Mouse (Mus musculus): ENCODE data around the gene Tbc1d23.
"Not testable (repeated sequence)": the region's sequence is repeated elsewhere in the genome, so short reads cannot be mapped to it uniquely, and the experiment has no call there.

Gene Tbc1d23

DNA sequence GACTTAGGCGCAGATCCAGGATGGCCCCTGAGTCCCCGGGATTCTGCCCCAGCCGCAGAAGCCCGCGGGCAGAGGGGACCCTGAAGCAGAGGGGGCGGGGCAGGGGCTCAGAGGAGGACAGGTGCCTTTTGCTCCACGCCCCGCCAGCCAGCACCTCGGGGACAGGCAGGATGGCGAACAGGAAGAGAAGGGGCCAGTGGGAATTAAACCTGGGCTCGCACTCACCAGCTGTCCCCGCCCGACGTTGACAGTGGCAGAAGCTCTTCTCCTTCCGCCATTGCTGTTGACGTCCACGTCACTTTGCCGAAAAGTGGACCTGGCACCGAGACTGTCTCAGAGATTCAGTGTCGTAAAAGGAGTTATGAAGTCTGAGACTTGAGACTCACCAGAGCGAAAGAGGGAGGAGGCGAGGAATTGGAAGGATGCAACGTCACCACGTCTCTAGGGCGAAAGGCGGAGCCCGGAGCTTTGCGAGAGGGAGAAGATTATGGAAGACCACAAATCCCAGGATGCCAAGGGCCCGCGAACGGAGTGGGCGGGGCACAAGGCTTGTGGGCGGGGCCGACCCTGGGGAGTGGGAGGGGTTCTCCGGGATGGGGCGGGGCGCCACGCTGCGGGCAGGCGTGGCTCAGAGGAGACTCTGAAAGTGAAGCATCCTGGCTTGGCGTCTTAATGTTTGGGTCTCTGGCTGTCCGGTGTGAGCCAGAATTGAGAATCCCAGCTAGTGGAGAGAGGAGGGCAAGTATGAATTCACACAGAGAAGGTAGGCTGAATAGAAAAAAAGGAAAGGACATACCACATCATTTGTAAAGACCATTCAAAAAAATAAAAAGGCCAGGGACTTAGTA, at the start of gene Tbc1d23:
TSS of gene Tbc1d23 (minus strand) at position 416 of the 848 bp plus-strand sequence.
- DNase-seq (ENCODE audit: low spot score) = peak; percentile 97

DNA sequence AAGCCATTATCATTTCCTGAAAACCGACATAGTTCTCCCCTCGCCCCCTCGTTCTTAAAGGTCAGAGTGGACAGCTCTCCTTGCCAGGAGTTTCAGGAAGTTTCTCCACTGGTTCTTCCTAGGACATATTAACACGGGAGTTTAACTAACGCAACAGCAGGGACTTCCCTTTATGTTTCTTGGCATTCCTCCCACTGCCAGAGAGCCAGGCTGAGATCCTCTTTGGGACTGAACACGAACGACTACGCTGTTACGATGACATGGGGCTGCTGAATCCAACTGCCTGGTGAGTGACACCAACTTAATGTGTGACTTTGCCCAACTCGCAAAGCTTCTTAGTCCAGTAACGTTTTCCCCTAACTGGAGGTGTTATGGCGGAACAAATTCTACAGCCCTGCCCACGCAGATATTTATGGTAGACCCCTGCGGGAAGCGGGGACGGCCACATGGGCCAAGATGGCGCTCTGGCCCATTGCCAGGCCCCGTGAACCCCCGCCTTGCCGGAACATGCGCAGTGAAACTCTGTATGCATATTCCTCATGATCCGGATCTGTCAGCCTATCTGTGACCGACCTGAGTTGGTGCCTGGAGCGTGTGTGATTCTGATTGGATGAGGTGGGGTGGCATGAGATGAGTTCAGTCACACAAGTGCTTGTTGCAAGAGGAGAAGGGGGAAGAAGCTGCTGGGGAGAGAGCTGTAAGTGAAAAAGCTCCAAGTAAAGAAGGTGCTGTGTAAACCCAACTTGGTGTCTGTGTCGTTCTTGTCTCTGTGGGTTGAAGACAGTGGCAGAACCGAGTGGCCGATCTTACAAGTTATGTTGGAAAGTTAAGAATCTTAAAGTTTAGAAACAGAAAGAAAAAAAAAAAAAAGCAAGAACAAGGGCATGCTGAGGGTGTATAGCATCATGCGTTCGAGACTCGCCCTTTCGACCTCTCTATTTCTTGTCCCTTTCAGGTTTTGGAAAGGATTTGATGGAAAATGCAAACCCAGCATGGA, 49.2 kb upstream of the Tbc1d23 start:
- DNase-seq (ENCODE audit: low spot score) = peak; percentile 74

DNA sequence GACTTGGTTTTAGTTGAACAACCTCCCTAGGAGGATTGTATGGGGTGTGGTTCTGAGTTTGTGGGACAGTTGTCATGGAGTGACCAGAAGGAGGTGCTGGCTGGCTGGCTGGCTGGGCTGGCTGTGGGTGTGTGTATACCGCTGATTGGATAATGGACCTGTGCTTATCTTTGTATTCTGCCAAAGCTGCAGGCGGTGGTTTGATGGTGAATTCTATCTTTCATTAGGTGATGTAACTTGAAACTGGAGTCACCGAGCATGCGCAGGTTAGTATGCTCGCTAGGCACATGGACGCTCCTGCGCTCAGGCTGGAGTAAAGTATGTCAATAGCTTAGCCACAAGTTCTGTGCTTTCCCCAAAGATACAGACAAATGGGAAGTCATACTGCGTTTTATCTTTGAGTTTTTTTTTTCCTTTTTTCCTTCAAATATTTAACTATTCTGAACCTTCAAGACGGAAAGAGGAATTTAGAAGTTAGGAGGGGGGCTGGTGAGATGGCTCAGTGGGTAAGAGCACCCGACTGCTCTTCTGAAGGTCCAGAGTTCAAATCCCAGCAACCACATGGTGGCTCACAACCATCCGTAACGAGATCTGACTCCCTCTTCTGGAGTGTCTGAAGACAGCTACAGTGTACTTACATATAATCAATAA, 47.8 kb upstream of the Tbc1d23 start:
- no peak for DNase-seq (ENCODE audit: low spot score)

DNA sequence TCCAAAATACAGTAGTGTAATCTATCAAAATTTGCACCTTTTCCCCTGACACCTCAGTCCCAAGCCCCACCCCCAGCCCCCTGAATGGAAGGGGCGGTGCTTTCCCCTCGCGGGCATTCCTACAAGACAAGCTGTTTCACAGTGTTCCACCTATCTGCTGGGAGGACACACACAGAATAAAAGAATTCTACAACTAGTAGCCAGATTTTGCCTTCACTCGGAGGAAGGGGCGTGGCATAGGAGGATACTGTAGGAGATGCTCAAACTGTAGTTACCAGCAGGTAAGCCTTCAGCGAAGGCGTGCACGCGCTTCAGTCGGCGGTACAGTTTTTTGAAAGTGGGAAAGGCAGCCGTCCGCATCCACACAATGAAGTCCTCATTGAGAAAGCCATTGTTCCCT, 38.4 kb upstream of the Tbc1d23 start:
- no peak for DNase-seq (ENCODE audit: low spot score)

DNA sequence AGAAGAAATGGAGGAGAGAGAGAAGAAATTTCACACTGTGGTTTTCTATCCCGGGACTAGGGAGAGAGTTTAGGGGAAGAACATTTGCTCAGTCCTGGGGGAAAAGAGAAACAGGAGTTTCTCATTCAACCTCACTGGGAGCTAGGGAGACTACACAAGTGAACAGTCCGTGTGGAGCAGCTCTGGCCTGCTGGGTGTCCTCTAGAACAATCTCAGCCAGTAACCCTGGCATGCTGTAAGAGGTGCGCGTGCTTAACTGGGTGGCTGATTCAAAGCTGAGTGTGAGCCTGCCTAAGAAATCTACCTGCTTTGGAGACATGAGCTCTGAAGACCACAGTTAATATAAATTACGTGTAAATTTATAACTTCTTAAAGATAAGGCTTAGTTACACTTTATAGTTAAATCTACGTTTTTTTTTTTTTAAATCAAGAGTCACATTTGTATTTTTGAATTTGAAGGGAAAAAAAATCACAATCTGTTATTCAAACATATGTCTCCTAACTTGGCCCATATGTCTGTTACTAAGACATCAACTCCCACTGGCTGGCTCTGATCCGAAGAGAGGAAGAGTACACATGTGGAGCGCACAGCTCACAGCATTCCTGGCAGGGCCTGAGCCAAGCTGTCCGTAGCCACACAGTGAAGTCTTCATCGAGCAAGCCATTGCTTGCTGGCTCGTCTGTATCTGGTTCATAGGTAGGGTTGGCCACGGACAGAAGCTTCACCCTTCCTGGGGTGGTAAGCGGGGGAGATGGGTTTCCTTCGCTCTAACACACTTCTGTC, 36.9 kb upstream of the Tbc1d23 start:
- no peak for DNase-seq (ENCODE audit: low spot score)

DNA sequence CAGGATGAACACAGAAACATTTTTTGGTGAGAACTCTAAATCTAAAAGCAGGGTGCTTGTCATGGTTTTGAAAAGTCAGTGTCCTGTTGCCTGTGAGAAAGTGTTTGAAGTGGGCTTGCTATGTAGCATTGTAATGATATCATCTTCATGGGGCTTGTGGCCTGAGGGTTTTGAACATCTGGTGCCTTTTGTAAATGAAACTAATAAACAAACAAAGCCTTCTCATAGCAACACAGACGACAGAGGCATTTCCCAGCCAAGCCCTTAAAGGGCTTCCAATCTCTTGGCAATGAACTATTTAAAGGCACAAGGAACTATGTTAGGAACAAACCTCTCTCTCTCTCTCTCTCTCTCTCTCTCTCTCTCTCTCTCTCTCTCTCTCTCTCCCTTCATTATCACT, 35.8 kb upstream of the Tbc1d23 start:
- no peak for DNase-seq (ENCODE audit: low spot score)

DNA sequence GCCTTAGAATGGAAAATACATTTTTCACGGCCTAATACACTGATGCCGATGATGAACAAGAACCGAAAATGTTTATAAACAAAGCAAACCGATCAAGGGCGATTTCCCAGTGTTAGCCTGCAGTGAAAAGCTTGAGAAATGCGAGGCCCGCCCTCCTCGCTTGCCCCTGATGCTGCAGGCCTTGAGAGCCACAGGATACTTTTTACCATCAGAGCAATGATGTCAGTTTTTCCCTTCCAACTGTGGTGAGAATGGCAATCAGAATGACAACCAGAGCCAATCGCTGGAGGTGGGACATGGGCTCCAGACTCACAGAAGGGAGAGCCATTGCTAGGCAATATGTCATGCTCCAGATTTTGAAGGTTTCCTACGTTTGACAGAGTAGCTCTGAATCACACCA, 28.8 kb upstream of the Tbc1d23 start:
- no peak for DNase-seq (ENCODE audit: low spot score)

DNA sequence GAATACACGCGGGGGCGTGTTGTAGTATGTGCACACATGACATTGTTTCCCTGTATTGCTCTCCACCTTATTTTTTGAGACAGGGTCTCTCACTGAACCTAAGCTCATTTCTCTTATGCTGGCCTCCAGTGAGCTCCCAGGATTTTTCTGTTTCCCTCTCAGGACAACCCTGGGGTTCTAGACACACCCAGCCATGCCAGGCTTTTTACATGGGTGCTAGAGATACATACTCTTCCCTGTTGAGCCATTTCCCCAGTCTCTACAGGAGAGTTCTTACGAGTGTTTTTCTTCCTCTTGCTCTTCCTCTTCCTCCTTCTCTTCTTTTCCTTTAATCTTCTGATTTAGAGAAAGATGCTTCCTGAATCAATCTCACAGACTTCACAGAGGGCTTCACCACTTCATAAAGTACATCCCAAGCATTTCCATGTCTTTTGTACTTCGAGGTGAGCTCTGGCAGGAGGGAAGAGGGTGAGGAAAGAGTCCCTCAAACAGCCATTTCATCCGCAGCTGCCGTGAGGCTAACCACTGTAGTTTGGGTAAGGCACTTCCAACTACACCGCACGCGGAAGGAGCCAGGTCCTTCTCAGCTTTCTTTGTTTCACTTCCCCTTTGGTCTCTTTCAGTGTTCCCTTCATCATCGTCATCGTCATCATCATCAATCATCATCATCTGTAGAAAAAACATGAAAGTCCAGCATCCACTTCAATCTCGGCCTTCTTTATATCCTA, 28.2 kb upstream of the Tbc1d23 start:
- no peak for DNase-seq (ENCODE audit: low spot score)

DNA sequence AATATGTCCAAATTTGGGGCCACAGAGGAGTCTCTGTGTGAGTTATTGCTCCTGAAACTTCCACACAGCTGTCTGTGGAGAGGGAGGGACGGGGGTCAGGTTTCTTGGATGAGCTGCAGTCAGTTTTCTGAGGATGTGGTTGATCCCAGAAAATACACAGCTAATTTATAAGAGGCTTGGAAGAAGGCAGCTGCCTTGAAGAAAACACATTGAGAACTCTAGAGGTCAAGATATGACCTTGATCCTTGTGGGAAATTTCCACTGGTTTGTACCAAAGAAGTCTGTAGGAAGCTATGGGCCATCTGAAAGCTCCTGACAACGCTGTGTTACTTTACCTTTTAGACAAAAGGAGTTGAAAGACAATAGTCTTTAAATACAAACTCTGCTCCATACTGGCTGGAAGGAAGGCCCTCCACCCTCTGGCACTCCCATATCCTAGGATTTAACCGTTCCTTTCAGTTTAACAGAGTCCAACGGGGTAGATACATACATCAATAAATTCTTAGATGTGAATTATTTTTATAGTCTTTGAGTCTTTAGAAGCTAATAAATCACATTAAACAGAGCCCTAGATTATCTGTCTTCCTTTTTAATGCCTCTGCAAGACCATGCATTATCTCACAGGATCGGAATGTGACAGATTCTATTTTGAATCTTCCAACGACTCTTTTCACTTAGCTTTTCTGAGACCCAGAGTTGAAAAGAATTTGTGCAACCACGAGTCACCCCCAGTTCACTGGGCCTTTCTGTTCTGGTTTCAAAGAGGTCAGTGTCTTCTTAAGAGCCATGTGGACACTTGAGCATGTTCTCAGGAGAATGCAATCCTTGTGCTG, 20.5 kb upstream of the Tbc1d23 start:
- no peak for DNase-seq (ENCODE audit: low spot score)

DNA sequence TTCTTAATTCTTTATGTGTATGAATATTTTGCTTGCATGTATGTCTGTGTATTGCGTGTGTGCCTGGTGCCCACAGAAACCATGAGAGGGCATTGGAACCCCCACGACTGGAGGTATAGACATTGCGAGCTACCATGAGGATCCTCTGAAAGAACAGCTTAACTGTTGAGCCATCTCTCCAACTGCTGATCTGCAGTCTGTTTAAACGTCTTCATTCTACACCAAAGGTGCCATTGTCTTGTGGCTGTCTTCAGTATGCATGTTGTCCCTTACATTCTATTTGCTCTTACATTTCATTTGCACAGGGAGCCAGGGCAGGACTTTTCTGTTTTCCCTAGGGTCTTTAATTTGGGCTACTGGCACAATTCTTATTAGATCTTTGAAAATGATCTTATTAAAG, 19.7 kb upstream of the Tbc1d23 start:
- DNase-seq (ENCODE audit: low spot score) = no peak

DNA sequence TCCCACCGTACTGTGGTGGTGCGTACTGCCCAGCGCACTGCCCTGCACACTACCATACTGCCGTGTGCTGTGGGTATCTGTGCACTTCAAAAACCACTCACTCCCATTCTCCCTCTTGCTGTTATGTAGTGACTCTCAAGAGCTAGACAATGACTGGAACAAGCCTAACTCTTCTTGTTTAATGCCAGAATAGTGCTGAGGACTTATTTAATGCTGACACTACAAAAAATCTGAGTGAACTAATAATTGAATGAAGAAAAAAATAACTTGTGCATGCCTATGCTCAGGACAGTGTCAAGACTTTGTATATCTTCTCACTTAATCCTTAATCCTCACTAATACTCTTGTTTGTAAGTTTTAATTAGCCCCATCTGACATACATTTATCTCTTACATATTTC, 16.2 kb upstream of the Tbc1d23 start:
- DNase-seq (ENCODE audit: low spot score) = no peak

DNA sequence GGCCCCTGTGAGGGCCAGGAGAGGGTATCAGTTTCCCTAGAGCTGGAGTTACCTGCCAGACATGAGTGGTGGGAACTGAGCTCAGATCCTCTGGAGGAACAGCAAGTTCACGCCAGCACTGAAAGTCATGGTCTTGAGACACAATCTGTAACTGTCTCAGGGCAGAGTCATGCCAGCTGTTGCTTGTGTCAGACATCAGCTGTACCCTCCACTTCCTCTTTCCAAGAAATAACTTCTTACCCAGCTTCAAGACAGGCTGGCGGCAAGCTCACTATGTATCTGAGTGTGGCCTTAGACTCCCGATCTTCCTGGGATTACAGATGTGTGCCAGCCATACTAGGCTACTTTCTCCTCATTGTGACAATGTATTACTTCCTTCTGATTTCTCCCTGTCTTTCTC, 15.3 kb upstream of the Tbc1d23 start:
- DNase-seq (ENCODE audit: low spot score) = no peak

DNA sequence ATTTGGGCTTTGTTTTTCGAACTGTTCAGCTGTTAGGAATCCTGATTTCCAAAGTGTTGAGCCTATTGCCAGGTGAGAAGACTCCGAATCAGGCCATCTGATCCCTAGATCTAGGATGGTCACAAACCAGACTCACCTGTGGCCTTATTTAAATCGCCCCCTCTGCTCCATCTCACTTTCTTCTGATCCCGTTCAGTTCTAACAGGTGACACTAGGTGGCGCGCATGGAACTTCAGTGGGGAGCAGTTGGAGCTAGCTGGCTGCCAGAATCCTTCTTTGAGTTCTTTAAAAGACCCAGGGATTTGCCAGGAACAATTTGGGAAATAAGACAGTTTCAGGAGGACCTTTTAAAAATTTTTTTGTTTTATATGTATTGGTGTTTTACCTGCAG, 12.5 kb upstream of the Tbc1d23 start:
- DNase-seq (ENCODE audit: low spot score) = peak; percentile 37

DNA sequence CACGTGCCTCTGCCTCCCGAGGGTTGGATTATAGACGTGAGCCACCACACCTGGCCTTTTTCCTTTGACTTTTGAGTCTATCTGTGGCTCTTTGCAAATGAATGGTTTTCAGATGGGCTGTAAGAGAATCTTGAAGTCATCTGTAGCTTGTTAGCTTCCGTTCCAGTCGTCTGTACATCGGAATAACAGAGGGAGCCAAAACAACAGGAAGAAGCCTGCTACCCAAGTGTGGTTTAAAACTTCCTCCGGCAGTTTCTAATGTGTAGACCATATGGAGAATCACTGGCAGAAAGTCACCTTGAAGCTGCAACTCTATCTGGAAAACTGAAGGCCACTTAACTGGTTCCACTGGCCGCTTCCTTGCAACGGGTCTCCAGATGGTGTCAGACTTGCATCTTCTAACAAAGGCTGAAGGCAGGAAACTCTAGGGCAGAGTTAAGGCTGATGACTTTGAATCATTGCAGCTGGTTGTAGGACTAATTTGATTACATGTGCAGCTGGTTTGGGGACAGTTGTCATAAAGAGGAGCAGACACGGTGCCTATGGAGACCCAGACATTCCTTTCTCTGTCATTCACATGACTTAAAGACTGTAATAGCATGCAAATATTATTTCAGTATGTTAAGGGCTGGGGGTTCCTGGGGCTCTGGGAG, 12.0 kb upstream of the Tbc1d23 start:
- DNase-seq (ENCODE audit: low spot score) = no peak

DNA sequence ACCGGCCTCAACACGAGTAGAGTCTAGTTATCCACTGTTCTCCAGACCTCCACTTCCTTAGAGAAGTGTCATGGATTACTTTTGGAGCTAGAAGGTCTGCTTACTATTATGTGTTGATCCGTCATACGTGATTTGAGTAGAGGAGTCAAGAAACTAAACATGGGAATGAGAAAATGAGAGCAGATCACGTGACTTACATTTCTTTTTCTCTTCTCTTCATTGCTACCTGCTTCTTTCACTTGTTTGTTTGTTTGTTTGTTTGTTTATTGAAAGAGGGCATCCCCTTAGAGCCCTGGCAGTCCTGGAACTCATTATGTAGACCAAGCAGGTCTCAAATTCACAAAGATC, 11.5 kb upstream of the Tbc1d23 start:
- no peak for DNase-seq (ENCODE audit: low spot score)

DNA sequence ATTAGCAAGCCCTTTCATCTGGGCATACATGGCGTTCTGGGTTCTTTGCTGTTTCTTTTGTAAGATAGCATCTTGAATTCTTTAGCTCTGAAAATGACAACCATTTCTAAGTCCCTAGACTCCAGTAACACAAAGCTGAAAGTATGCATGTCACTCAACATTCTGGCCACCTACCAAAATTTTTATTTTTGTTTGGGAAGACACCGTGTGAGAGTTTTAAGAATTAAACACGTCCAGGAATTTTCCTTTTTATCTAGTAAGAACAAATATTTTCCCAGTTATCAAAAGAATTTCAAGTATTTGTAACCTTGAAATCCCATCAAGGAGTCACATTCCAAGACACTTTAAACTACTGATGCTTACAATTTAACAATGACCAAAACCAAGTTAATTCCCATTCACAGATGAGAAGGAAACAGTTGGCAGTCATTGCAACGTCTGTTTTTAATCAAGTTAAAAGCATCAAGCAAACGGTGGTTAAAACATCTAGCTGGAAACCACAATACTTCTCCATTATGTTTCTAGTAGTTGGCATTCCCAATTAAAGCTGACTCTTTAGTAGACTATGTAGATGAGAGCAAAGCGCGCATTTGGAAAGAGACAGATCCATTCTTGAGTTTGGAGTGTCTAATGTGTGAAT, 4.7 kb upstream of the Tbc1d23 start:
- no peak for DNase-seq (ENCODE audit: low spot score)

DNA sequence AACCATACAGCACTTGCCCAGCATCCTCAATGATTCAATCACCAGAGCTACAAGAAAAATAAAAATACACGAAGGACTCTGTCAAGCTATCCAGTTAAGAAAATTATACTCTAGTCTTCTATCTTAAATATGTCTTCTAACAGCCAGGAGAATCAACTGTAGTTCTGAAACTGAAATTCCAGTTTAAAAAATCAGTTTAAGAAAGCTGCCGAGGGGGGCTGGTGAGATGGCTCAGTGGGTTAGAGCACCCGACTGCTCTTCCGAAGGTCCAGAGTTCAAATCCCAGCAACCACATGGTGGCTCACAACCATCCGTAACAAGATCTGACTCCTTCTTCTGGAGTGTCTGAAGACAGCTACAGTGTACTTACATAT, 620 bp upstream of the Tbc1d23 start:
- DNase-seq (ENCODE audit: low spot score) = not testable (repeated sequence)

DNA sequence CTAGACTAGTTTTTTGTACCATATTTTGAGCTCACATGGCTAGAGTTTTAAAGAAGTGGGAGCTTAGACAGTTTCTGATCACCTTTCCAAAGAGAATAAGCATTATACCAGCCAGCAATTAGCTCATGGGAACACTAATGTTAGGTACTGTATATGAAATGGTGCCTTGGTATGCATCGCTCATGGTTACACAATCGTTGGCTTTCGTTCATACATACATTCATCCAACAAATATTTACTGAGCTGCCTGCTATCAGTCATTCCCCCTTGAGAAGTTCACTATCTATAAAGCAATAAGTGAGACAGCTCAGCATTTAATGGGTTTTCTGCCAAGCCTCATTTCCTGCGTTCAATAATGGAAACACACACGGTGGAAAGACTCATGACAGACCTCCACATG, 4.9 kb downstream of the Tbc1d23 start:
- DNase-seq (ENCODE audit: low spot score) = no peak

DNA sequence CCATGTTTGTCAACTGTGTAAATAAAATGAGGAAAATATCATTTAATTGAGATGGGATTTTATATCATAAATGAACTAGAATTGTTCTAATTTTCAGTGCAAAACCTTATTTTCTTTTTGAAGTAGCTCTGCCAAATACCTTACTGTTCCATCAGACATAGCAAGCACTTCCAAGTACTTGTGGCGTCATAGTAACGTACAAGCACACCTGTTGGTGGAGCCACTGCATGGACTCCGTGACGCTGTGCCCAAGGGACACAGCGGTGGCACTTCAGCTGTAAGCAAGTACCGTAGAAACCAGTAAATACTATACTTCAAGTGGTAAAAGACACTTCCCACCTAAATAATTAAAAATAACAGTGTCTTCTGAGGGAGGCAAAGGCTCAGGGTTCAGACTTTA, 10.9 kb downstream of the Tbc1d23 start:
- no peak for DNase-seq (ENCODE audit: low spot score)

Measured in testis, postnatal 14 days (tissue).